ENCODE assay signal across 28 mouse cellular contexts in the genomic region with DNA sequence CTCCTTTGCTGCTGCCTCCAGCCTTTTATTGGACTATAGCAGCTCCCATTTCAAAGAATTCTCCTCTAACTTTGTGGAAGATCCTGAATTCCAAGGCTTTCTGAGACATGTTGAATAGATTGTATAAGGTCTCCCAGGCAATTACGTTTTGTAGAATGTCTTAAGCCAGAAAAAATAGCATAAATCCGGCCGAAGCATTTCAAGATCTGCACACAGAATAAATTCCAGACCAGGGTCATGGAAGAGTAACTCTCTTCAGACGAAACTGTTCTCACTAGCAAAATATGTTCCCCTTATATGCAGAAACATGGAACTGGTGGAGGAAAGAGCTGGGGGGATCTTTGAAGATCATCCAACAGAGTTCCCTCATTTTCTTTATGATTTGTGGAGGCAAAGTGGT.
"Had no signal": no experiment of that assay in that cellular context is flagged by ENCODE, and none has a peak within 500 bp of the region (broad histone marks: within the 10 kb centered on the region; RNA-seq: fewer than 3 reads in every experiment).

No protein-coding gene starts in this region.

- H3K27me3 ChIP-seq: heart, embryonic 13.5 days; hindbrain, embryonic 13.5 days; intestine, embryonic 15.5 days; limb, embryonic 12.5 days; liver, embryonic 13.5 days; liver, embryonic 15.5 days had no signal

- H3K4me2 ChIP-seq: heart, embryonic 11.5 days; heart, embryonic 13.5 days; heart, embryonic 15.5 days; hindbrain, embryonic 13.5 days; intestine, embryonic 15.5 days; kidney, embryonic 15.5 days; limb, embryonic 12.5 days; liver, embryonic 11.5 days; liver, embryonic 13.5 days; liver, embryonic 15.5 days had no signal

- H3K36me3 ChIP-seq: heart, embryonic 13.5 days; heart, embryonic 15.5 days; hindbrain, embryonic 13.5 days; intestine, embryonic 15.5 days; kidney, embryonic 15.5 days; limb, embryonic 12.5 days; liver, embryonic 13.5 days; liver, embryonic 15.5 days had no signal

- H3K27ac ChIP-seq: heart, adult 2 months; heart, embryonic 13.5 days; heart, embryonic 15.5 days; hindbrain, embryonic 13.5 days; intestine, embryonic 15.5 days; kidney, embryonic 15.5 days; limb, embryonic 12.5 days; liver, embryonic 13.5 days; liver, embryonic 15.5 days had no signal

- H3K9me3 ChIP-seq: heart, embryonic 13.5 days; heart, embryonic 15.5 days; hindbrain, embryonic 13.5 days; intestine, embryonic 15.5 days; kidney, embryonic 15.5 days; limb, embryonic 12.5 days; liver, embryonic 13.5 days; liver, embryonic 15.5 days had no signal

- ATAC-seq: hindbrain, embryonic 16.5 days; inflammation-experienced regulatory T-cells, adult 6 months; intestine, embryonic 15.5 days; intestine, postnatal 0 days had no signal

- H3K9ac ChIP-seq: heart, embryonic 13.5 days; heart, embryonic 15.5 days; hindbrain, embryonic 13.5 days; intestine, embryonic 15.5 days; kidney, embryonic 15.5 days; limb, embryonic 12.5 days; liver, embryonic 13.5 days; liver, embryonic 15.5 days had no signal

- H3K4me1 ChIP-seq: heart, embryonic 13.5 days; heart, embryonic 15.5 days; hindbrain, embryonic 13.5 days; intestine, embryonic 15.5 days; limb, embryonic 12.5 days; liver, embryonic 13.5 days; liver, embryonic 15.5 days had no signal

- DNase-seq: gastrocnemius, postnatal 14 days; gastrocnemius, postnatal 36 days; heart, adult 11 months; heart, adult 2 months; heart, postnatal 14 days; heart, postnatal 36 days; kidney, adult 18-20 months; kidney, adult 9 months; kidney, postnatal 10 days; kidney, postnatal 25 days; kidney, postnatal 4 days; layer of hippocampus, adult 9-11 months; layer of hippocampus, postnatal 36 days; left cerebral cortex, postnatal 4 days; liver; liver, embryonic 13.5 days had no signal

- H3K4me3 ChIP-seq: heart, adult 2 months; heart, embryonic 13.5 days; heart, embryonic 15.5 days; hindbrain, embryonic 13.5 days; intestine, embryonic 15.5 days; kidney, embryonic 15.5 days; limb, embryonic 12.5 days; liver, embryonic 13.5 days; liver, embryonic 15.5 days had no signal
